Mouse (Mus musculus): ENCODE results near the gene Adh4. TPM values are rescaled to one million over a fixed set of nuclear protein-coding genes. Genes with fewer than 3 reads are reported as not detected.

Gene Adh4
- total and polyA plus RNA-seq, 3 experiments: 0.25 TPM; not detected in 2

DNA sequence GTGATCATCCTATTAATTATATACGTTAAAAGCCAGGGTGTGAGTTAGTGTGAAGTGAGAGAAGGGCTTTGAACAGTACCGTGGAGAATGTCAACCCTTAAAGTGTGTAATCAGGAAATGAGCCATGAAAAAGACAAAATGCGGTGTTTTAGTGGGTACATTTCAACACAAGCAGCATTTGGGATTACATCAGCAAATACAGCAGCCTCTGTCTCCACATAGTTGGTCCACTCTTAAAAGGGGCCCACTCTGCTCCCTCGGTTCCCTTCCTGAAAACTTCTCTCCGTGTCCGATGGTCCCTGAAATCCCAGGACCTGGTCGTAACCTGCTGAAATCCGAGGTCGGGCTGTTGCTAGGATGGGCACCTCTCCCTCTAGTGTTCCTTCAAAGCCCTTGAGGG is 26.9 kb downstream of the Adh4 start (continued):
- no peak for TF ChIP-seq RAD21 (IDR thresholded peaks at IDR 0.05; ENCODE audit: low read depth, low read length)
- no peak for TF ChIP-seq MAZ (IDR thresholded peaks at IDR 0.05; ENCODE audit: low read depth, low read length)
- TF ChIP-seq ZC3H11A (IDR thresholded peaks at IDR 0.05; ENCODE audit: low read depth, low read length): no peak
- TF ChIP-seq EP300 (IDR thresholded peaks at IDR 0.05; ENCODE audit: low read length): no peak; the same call in 1 of the 2 replicates

DNA sequence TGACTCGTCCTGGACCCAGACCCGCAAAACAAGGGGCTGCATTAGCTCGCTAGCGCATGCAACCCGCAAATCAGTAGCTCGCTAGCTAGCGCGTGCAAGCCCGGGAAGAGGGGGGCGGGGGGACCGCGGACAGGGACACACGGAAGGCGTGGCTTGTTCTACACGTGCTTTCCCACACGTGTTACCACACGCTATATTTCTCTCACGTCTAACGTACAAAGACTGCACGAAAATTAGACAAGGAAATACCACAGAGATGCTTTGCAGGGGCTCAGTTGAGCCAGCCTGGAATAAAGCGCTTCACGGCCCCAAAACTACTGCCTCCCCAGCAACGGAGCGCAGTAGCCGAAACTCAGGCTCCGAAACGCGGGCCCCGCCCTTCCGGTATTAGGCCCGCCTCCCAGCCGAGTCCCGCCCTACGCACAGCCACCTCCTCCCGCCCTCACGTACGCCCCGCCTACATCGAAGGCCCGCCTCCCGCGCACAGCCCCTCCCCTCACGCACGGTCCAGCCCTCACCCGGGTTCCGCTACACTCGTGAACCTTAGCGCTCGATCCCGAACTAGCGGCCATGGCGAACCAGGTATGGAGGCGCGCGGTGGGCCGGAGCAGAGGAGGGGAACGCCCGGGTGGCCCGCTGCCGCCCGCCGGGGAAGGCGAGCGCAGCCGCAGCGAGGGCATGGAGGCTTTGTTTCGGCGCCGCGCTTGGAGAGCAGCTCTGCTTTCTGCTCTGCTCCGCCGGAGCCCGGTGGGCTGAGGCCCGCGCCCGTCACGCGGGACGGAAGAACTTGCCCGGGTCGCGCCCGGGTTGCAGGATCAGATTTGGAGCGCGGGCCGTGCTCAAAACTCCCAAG is 27.6 kb downstream of the Adh4 start, which contains the start of gene Adh5:
Gene Adh5, plus strand, starts transcription at position 482 of the 853 bp plus-strand sequence.
- dilution Hi-C loops (cut with MboI; ENCODE audit: extremely low pct_ligation_motif_present, extremely low pct_unique_long_range_greater_than_20kb, low sequenced_read_pairs) (no loop called here), in situ Hi-C loops (cut with MboI; ENCODE audit: low pct_ligation_motif_present, low pct_unique_long_range_greater_than_20kb, low sequenced_read_pairs) (loop anchor here (25.0 kb wide), 2 partner anchors 481 to 656 kb away; no protein-coding TSS in a partner anchor)
- H3K9ac ChIP-seq (ENCODE audit: insufficient read depth, low read depth): peak within 1 kb of the TSS; percentile 91
- DNase-seq (ENCODE audit: extremely low read depth): peak; percentile 97
- H3K27ac ChIP-seq (ENCODE audit: insufficient read depth, low read depth): peak within 1 kb of the TSS; percentile 53; the same call in 1 of the 2 replicates
- H3K4me2 ChIP-seq (ENCODE audit: insufficient read depth, low read depth, poor library complexity, severe bottlenecking): peak within 1 kb of the TSS; percentile 97
- H3K9me3 ChIP-seq (replicated peaks; ENCODE audit: low read length): no peaks in the 10 kb centered on the region
- H3K27me3 ChIP-seq (replicated peaks): no peaks in the 10 kb centered on the region
- H3K36me3 ChIP-seq (replicated peaks in 1 of 2; ENCODE audit: control insufficient read depth in 1 of 2, insufficient read depth in 1 of 2, low read length in 1 of 2): peaks cover 28 to 37% of the 10 kb centered on the region in 2 experiments
- H3K79me2 ChIP-seq (replicated peaks; ENCODE audit: control insufficient read depth, extremely low read depth, insufficient read depth, poor library complexity, severe bottlenecking): peaks cover 22% of the 10 kb centered on the region
- H3K4me1 ChIP-seq (ENCODE audit: control insufficient read depth in 1 of 2, insufficient read depth in 2 of 2): peaks cover 7 to 24% of the 10 kb centered on the region in 2 experiments; a peak in 3 of 4 replicates
- H3K4me3 ChIP-seq (replicated peaks in 1 of 3; ENCODE audit: low read depth in 2 of 3, low read length in 2 of 3, poor library complexity in 1 of 3): peak within 1 kb of the TSS; percentile 77 to 92 (median 85)
- TF ChIP-seq MAFK (IDR thresholded peaks at IDR 0.05; ENCODE audit: insufficient replicate concordance, low read length) (no peak), MYC (IDR thresholded peaks at IDR 0.05; ENCODE audit: low read depth, low read length) (peak; percentile 100), POLR2A (IDR thresholded peaks at IDR 0.05; ENCODE audit: low read depth, low read length) (peak; percentile 99), BHLHE40 (IDR thresholded peaks at IDR 0.05; ENCODE audit: low read depth, low read length) (peak; percentile 99), NRF1 (IDR thresholded peaks at IDR 0.05; ENCODE audit: low read depth, low read length) (peak; percentile 69), PAX5 (IDR thresholded peaks at IDR 0.05; ENCODE audit: low read length) (no peak), CHD1 (IDR thresholded peaks at IDR 0.05; ENCODE audit: low read depth, low read length) (peak; percentile 85; the same call in 1 of the 2 replicates), SMC3 (IDR thresholded peaks at IDR 0.05; ENCODE audit: low read depth, low read length) (no peak), IRF4 (IDR thresholded peaks at IDR 0.05; ENCODE audit: low read depth, low read length) (peak; percentile 67; the same call in 1 of the 2 replicates), KAT2A (IDR thresholded peaks at IDR 0.05; ENCODE audit: insufficient replicate concordance, low read length) (peak; percentile 54; the same call in 1 of the 2 replicates), USF2 (conservative IDR thresholded peaks at IDR 0.05; ENCODE audit: low read depth, low read length) (no peak; the same call in 1 of the 2 replicates), SIN3A (IDR thresholded peaks at IDR 0.05; ENCODE audit: low read length) (peak; percentile 100), TCF12 (IDR thresholded peaks at IDR 0.05; ENCODE audit: low read depth, low read length) (peak; percentile 71), MAX (IDR thresholded peaks at IDR 0.05; ENCODE audit: low read length) (peak; percentile 100), HCFC1 (IDR thresholded peaks at IDR 0.05; ENCODE audit: low read depth, low read length) (peak; percentile 66), UBTF (IDR thresholded peaks at IDR 0.05; ENCODE audit: low read depth, low read length) (peak; percentile 81; the same call in 1 of the 2 replicates), RCOR1 (conservative IDR thresholded peaks at IDR 0.05; ENCODE audit: low read depth, low read length) (no peak), MEF2A (IDR thresholded peaks at IDR 0.05; ENCODE audit: borderline replicate concordance, low read depth, low read length) (peak; percentile 30), MAZ (IDR thresholded peaks at IDR 0.05; ENCODE audit: low read depth, low read length) (peak; percentile 88), TBP (conservative IDR thresholded peaks at IDR 0.05; ENCODE audit: low read depth, low read length) (peak; percentile 88), EP300 (IDR thresholded peaks at IDR 0.05; ENCODE audit: low read length) (0 out of 2 replicates have a peak, but pooled peaks have one; percentile 14), ZC3H11A (IDR thresholded peaks at IDR 0.05; ENCODE audit: low read depth, low read length) (no peak), GABPA (IDR thresholded peaks at IDR 0.05; ENCODE audit: insufficient replicate concordance, low read depth, low read length) (no peak), RAD21 (IDR thresholded peaks at IDR 0.05; ENCODE audit: low read depth, low read length) (no peak), CTCF (conservative IDR thresholded peaks at IDR 0.05 in 1 of 2, IDR thresholded peaks at IDR 0.05 in 1 of 2; ENCODE audit: low read depth in 2 of 2, low read length in 2 of 2) (peak in 1 of 2 experiments; percentile 17; a peak in 1 of 4 replicates), CHD2 (IDR thresholded peaks at IDR 0.05; ENCODE audit: low read length) (peak; percentile 71; the same call in 1 of the 2 replicates), JUN (IDR thresholded peaks at IDR 0.05; ENCODE audit: insufficient read depth, low read depth, low read length) (peak; percentile 34; the same call in 1 of the 2 replicates), ZKSCAN1 (IDR thresholded peaks at IDR 0.05; ENCODE audit: borderline replicate concordance, low read depth, low read length) (no peak; the same call in 1 of the 2 replicates), E2F4 (IDR thresholded peaks at IDR 0.05; ENCODE audit: insufficient replicate concordance, low read depth, low read length) (peak; percentile 11; the same call in 1 of the 2 replicates), ETS1 (conservative IDR thresholded peaks at IDR 0.05; ENCODE audit: low read depth, low read length) (peak; percentile 69), MXI1 (IDR thresholded peaks at IDR 0.05; ENCODE audit: low read depth, low read length) (peak; percentile 100), NELFE (IDR thresholded peaks at IDR 0.05; ENCODE audit: low read depth, low read length) (peak; percentile 99), POLR2AphosphoS2 (IDR thresholded peaks at IDR 0.05; ENCODE audit: low read depth, low read length) (peak; percentile 97), ZNF384 (IDR thresholded peaks at IDR 0.05; ENCODE audit: low read depth, low read length) (no peak; the same call in 1 of the 2 replicates)

Data from CH12.LX (cell line).